Mouse (Mus musculus) forebrain, embryonic 13.5 days (tissue): Measurements from ENCODE around the gene Gng13. TPM values are rescaled to one million over a fixed set of nuclear protein-coding genes. Genes with fewer than 3 reads are reported as not detected.
A peak's percentile ranks its signal among the peaks of the same experiment; 100 is the strongest.

Experiments
- ATAC-seq: fragments of 200-750 bp; cut with Nextera tagmentation; 2 replicates; pipeline ENCODE4 v1.8.0; 2017
- H3K27ac ChIP-seq: fragments of 300-500 bp; sonication (generic); 2 replicates; pipeline ENCODE4 v1.5.1; 2015; ENCODE audit warnings: inconsistent platforms, mild to moderate bottlenecking, moderate library complexity
- H3K27me3 ChIP-seq: fragments of 300-500 bp; sonication (generic); 2 replicates; pipeline ENCODE4 v1.6.1; 2015; ENCODE audit warnings: mild to moderate bottlenecking, inconsistent platforms
- H3K36me3 ChIP-seq: fragments of 300-500 bp; sonication (generic); 2 replicates; pipeline ENCODE4 v1.6.1; 2015; ENCODE audit warnings: mild to moderate bottlenecking, inconsistent platforms; ENCODE audit not compliant: poor library complexity, severe bottlenecking
- H3K4me1 ChIP-seq: fragments of 300-500 bp; sonication (generic); 2 replicates; pipeline ENCODE4 v1.6.1; 2015; ENCODE audit warnings: inconsistent platforms
- H3K4me2 ChIP-seq: fragments of 300-500 bp; sonication (generic); 2 replicates; pipeline ENCODE4 v1.6.1; 2015; ENCODE audit warnings: inconsistent platforms, mild to moderate bottlenecking, moderate library complexity
- H3K4me3 ChIP-seq: fragments of 300-500 bp; sonication (generic); 2 replicates; pipeline ENCODE4 v1.5.1; 2015; ENCODE audit warnings: mild to moderate bottlenecking, inconsistent platforms
- H3K9ac ChIP-seq: fragments of 300-500 bp; sonication (generic); 2 replicates; pipeline ENCODE4 v1.6.1; 2015; ENCODE audit warnings: mild to moderate bottlenecking, inconsistent platforms
- H3K9me3 ChIP-seq: fragments of 300-500 bp; sonication (generic); replicated peaks from 2 replicates; pipeline ENCODE4 v1.6.1; 2016; ENCODE audit warnings: inconsistent platforms
- WGBS: fragments of 180-500 bp; shearing (Covaris S2); methylation state at CpG from one replicate; pipeline ENCODE4 v1.1.7; 2015; 5-methylcytosine and 5-hydroxymethylcytosine counted together
- polyA plus RNA-seq: library from polyadenylated mRNA; unstranded; fragments of >200 nt; fragmentation: Nextera tagmentation; extraction: Ambion mirVana; gene quantifications from 2 replicates; pipeline ENCODE4 v1.2.1, GENCODE M21; 2015

The Gng13 gene
- polyA plus RNA-seq, 1 experiment from 2014 or later = 0.61 TPM

GRCm38 (mm10) chr17:25711136-25711535 lies 5.8 kb upstream of the Gng13 start:
- Histone ChIP-seq H3K4me1 (no peaks in the 10 kb centered on the region), H3K27me3 (peaks cover 16% of the 10 kb centered on the region), H3K9me3 (no peaks in the 10 kb centered on the region; the same call in 1 of the 2 replicates), H3K4me2 (no peak overlapping the region), H3K36me3 (no peaks in the 10 kb centered on the region), H3K9ac (no peak overlapping the region), H3K4me3 (no peak overlapping the region), H3K27ac (no peak overlapping the region)
- no peak for ATAC-seq
- WGBS = 80% methylated on average over 4 of the region's 4 CpGs

- H3K36me3 ChIP-seq = peaks cover 17% of the 10 kb centered on the region
- no peak overlapping the region for H3K4me2 ChIP-seq
- H3K27ac ChIP-seq = no peak overlapping the region
- H3K9me3 ChIP-seq = no peaks in the 10 kb centered on the region
- no peak overlapping the region for H3K9ac ChIP-seq
- WGBS = 82% methylated on average over 3 of the region's 3 CpGs
- peaks cover 37% of the 10 kb centered on the region for H3K27me3 ChIP-seq
- no peak overlapping the region for H3K4me3 ChIP-seq
- H3K4me1 ChIP-seq = peaks cover 9% of the 10 kb centered on the region
- no peak for ATAC-seq
Measured at GRCm38 (mm10) chr17:25715627-25716026, 1.3 kb upstream of the Gng13 start.

GRCm38 (mm10) chr17:25716130-25716529 lies 841 bp upstream of the Gng13 start:
- 5% methylated on average over 6 of the region's 6 CpGs for WGBS
- H3K4me3 ChIP-seq = no peak overlapping the region
- no peak overlapping the region for H3K9ac ChIP-seq
- no peak for ATAC-seq
- H3K27me3 ChIP-seq = peaks cover 37% of the 10 kb centered on the region
- no peak overlapping the region for H3K4me2 ChIP-seq
- H3K4me1 ChIP-seq = peaks cover 9% of the 10 kb centered on the region
- H3K27ac ChIP-seq = no peak overlapping the region
- no peaks in the 10 kb centered on the region for H3K9me3 ChIP-seq
- peaks cover 22% of the 10 kb centered on the region for H3K36me3 ChIP-seq

- H3K27ac ChIP-seq = no peak overlapping the region
- H3K9ac ChIP-seq = peak overlapping the region; percentile 38; the same call in 1 of the 2 replicates
- peaks cover 37% of the 10 kb centered on the region for H3K27me3 ChIP-seq
- no peaks in the 10 kb centered on the region for H3K9me3 ChIP-seq
- peak overlapping the region; percentile 35 for H3K4me3 ChIP-seq
- H3K36me3 ChIP-seq = peaks cover 36% of the 10 kb centered on the region
- peak overlapping the region; percentile 61 for H3K4me2 ChIP-seq
- H3K4me1 ChIP-seq = peaks cover 9% of the 10 kb centered on the region
- ATAC-seq = no peak
- 11% methylated on average over 6 of the region's 6 CpGs for WGBS
Measured at GRCm38 (mm10) chr17:25717691-25718090, 720 bp downstream of the Gng13 start.

GRCm38 (mm10) chr17:25721476-25721875 lies 4.5 kb downstream of the Gng13 start:
- Histone ChIP-seq H3K4me3 (no peak overlapping the region), H3K4me2 (no peak overlapping the region), H3K9me3 (no peaks in the 10 kb centered on the region), H3K27ac (no peak overlapping the region), H3K9ac (no peak overlapping the region), H3K36me3 (peaks cover 55% of the 10 kb centered on the region), H3K27me3 (peaks cover 18% of the 10 kb centered on the region), H3K4me1 (peaks cover 22% of the 10 kb centered on the region)
- WGBS = 95% methylated on average over 5 of the region's 5 CpGs
- no peak for ATAC-seq

GRCm38 (mm10) chr17:25723470-25723869 lies 6.5 kb downstream of the Gng13 start:
- Histone ChIP-seq H3K4me3 (no peak overlapping the region), H3K9ac (no peak overlapping the region), H3K4me2 (no peak overlapping the region), H3K9me3 (no peaks in the 10 kb centered on the region), H3K27me3 (no peaks in the 10 kb centered on the region), H3K27ac (no peak overlapping the region), H3K36me3 (peaks cover 55% of the 10 kb centered on the region), H3K4me1 (peaks cover 26% of the 10 kb centered on the region)
- WGBS = 96% methylated on average over 19 of the region's 19 CpGs
- ATAC-seq = no peak

GRCm38 (mm10) chr17:25723919-25724318 lies 6.9 kb downstream of the Gng13 start:
- H3K4me2 ChIP-seq = no peak overlapping the region
- H3K27me3 ChIP-seq = no peaks in the 10 kb centered on the region
- no peak overlapping the region for H3K4me3 ChIP-seq
- ATAC-seq = no peak
- peaks cover 30% of the 10 kb centered on the region for H3K4me1 ChIP-seq
- WGBS = 77% methylated on average over 7 of the region's 7 CpGs
- H3K27ac ChIP-seq = no peak overlapping the region
- H3K9me3 ChIP-seq = no peaks in the 10 kb centered on the region
- no peak overlapping the region for H3K9ac ChIP-seq
- peaks cover 58% of the 10 kb centered on the region for H3K36me3 ChIP-seq

- no peak overlapping the region for H3K4me2 ChIP-seq
- H3K27ac ChIP-seq = no peak overlapping the region
- peaks cover 32% of the 10 kb centered on the region for H3K4me1 ChIP-seq
- 82% methylated on average over 6 of the region's 6 CpGs for WGBS
- H3K9me3 ChIP-seq = no peaks in the 10 kb centered on the region
- H3K36me3 ChIP-seq = peaks cover 53% of the 10 kb centered on the region
- ATAC-seq = no peak
- no peaks in the 10 kb centered on the region for H3K27me3 ChIP-seq
- no peak overlapping the region for H3K4me3 ChIP-seq
- H3K9ac ChIP-seq = no peak overlapping the region
Measured at GRCm38 (mm10) chr17:25725264-25725663, 8.3 kb downstream of the Gng13 start.

- peaks cover 43% of the 10 kb centered on the region for H3K36me3 ChIP-seq
- ATAC-seq = peak; percentile 99
- H3K4me3 ChIP-seq = peak within 1 kb of the TSS; percentile 62
- H3K9ac ChIP-seq = peak within 1 kb of the TSS; percentile 81
- 1% methylated on average over 37 of the region's 37 CpGs for WGBS
- peak within 1 kb of the TSS; percentile 95 for H3K4me2 ChIP-seq
- no peaks in the 10 kb centered on the region for H3K9me3 ChIP-seq
- no peak within 1 kb of the TSS for H3K27ac ChIP-seq
- peaks cover 32% of the 10 kb centered on the region for H3K4me1 ChIP-seq
- no peaks in the 10 kb centered on the region for H3K27me3 ChIP-seq
Measured at GRCm38 (mm10) chr17:25727265-25728008, 10.5 kb downstream of the Gng13 start, which contains the start of the genes Chtf18 and Rpusd1. Gene Chtf18, minus strand, starts transcription at chr17:25727419. Gene Rpusd1, plus strand, starts transcription at chr17:25727670.

- Histone ChIP-seq H3K9ac (peak overlapping the region; percentile 80), H3K36me3 (peaks cover 38% of the 10 kb centered on the region), H3K9me3 (no peaks in the 10 kb centered on the region), H3K27ac (no peak overlapping the region), H3K4me1 (peaks cover 32% of the 10 kb centered on the region), H3K27me3 (no peaks in the 10 kb centered on the region), H3K4me2 (peak overlapping the region; percentile 95), H3K4me3 (peak overlapping the region; percentile 62)
- no peak; the same call in none of the 2 replicates for ATAC-seq
- 18% methylated on average over 4 of the region's 4 CpGs for WGBS
Measured at GRCm38 (mm10) chr17:25728009-25728270, 11.0 kb downstream of the Gng13 start.

- no peaks in the 10 kb centered on the region for H3K9me3 ChIP-seq
- no peak overlapping the region for H3K27ac ChIP-seq
- no peak overlapping the region for H3K4me2 ChIP-seq
- ATAC-seq = no peak
- H3K36me3 ChIP-seq = peaks cover 21% of the 10 kb centered on the region
- no peak overlapping the region for H3K9ac ChIP-seq
- no peak overlapping the region for H3K4me3 ChIP-seq
- H3K27me3 ChIP-seq = no peaks in the 10 kb centered on the region
- peaks cover 13% of the 10 kb centered on the region for H3K4me1 ChIP-seq
- WGBS = 25% methylated on average over 2 of the region's 2 CpGs
Measured at GRCm38 (mm10) chr17:25732082-25732481, 15.1 kb downstream of the Gng13 start.

- Histone ChIP-seq H3K4me2 (no peak overlapping the region), H3K9ac (no peak overlapping the region), H3K36me3 (peaks cover 9% of the 10 kb centered on the region), H3K4me3 (no peak overlapping the region), H3K9me3 (no peaks in the 10 kb centered on the region), H3K4me1 (no peaks in the 10 kb centered on the region), H3K27me3 (no peaks in the 10 kb centered on the region), H3K27ac (no peak overlapping the region)
- WGBS = 86% methylated on average over 5 of the region's 5 CpGs
- ATAC-seq = no peak
Measured at GRCm38 (mm10) chr17:25735246-25735645, 18.3 kb downstream of the Gng13 start.

- Histone ChIP-seq H3K9ac (no peak within 1 kb of the TSS), H3K36me3 (peaks cover 4% of the 10 kb centered on the region), H3K27ac (no peak within 1 kb of the TSS), H3K27me3 (no peaks in the 10 kb centered on the region), H3K4me3 (no peak within 1 kb of the TSS), H3K4me2 (no peak within 1 kb of the TSS), H3K4me1 (no peaks in the 10 kb centered on the region), H3K9me3 (no peaks in the 10 kb centered on the region)
- WGBS = 83% methylated on average over 3 of the region's 3 CpGs
- no peak for ATAC-seq
Measured at GRCm38 (mm10) chr17:25735745-25736144, 18.8 kb downstream of the Gng13 start, which contains the start of gene Mslnl. Gene Mslnl, plus strand, starts transcription at chr17:25736042.
